In the genomic region with DNA sequence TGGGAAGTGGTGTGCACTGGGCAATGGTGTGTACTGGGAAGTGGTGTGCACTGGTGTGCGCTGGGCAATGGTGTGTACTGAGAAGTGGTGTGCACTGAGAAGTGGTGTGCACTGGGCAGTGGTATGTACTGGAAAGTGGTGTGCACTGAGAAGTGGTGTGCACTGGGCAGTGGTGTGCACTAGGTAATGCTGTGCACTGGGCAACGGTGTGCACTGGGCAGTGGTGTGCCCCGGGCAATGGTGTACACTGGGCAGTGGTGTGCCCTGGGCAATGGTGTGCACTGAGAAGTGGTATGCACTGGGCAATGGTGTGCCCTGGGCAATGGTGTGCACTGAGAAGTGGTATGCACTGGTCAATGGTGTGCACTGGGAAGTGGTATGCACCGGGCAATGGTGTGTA, we compare ENCODE assay signal across 22 mouse cellular contexts. TPM values are rescaled to one million over a fixed set of nuclear protein-coding genes. Genes with fewer than 3 reads are reported as not detected.
DNase-seq lines count a peak whose midpoint lies in the region; ATAC-seq and TF ChIP-seq lines count a peak whose summit lies in the region.
"Had no signal": no experiment of that assay in that cellular context is flagged by ENCODE, and none has a peak within 500 bp of the region (broad histone marks: within the 10 kb centered on the region; RNA-seq: fewer than 3 reads in every experiment).

No protein-coding gene starts in this region.

- no peak overlapping the region for H3K4me2 ChIP-seq in kidney, embryonic 16.5 days (replicated peaks; ENCODE audit: low read depth, low read length)
- H3K4me2 ChIP-seq in stomach, embryonic 15.5 days, result no peak overlapping the region
- no peak overlapping the region for H3K4me2 ChIP-seq in stomach, postnatal 0 days (replicated peaks; ENCODE audit: low read depth)
- H3K4me2 ChIP-seq in stomach, embryonic 16.5 days (ENCODE audit: low read depth, low read length), result no peak overlapping the region
- H3K4me2 ChIP-seq: liver, embryonic 13.5 days had no signal

- DNase-seq in heart, adult 11 months, result peak; percentile 74
- DNase-seq in heart, adult 9 months (ENCODE audit: low spot score in 2 of 2), result no peak
- DNase-seq in kidney, postnatal 25 days, result no peak
- DNase-seq in stomach, postnatal 0 days (ENCODE audit: low spot score), result no peak
- DNase-seq in lung, postnatal 10 days, result no peak
- DNase-seq: adrenal gland, postnatal 10 days; B cell, adult 2 months; cerebellum, adult 11 months; cerebellum, postnatal 14 days; embryo, embryonic 11 days; gastrocnemius, postnatal 10 days; kidney, adult 8-10 months; liver, embryonic 13.5 days; spleen, adult 18-20 months; thymus, postnatal 14 days had no signal

- no peaks in the 10 kb centered on the region for H3K9me3 ChIP-seq in kidney, embryonic 16.5 days (ENCODE audit: low read length)
- H3K9me3 ChIP-seq in stomach, embryonic 15.5 days, result no peaks in the 10 kb centered on the region
- H3K9me3 ChIP-seq in stomach, postnatal 0 days (ENCODE audit: control insufficient read depth, low read length), result no peaks in the 10 kb centered on the region
- no peaks in the 10 kb centered on the region for H3K9me3 ChIP-seq in stomach, embryonic 16.5 days (replicated peaks; ENCODE audit: control insufficient read depth, low read length)
- H3K9me3 ChIP-seq: heart, embryonic 10.5 days; limb, embryonic 10.5 days; liver, embryonic 13.5 days had no signal

- ATAC-seq in kidney, embryonic 16.5 days (ENCODE audit: low FRiP score, low TSS enrichment), result peak; percentile 29; the same call in 1 of the 2 replicates
- ATAC-seq in stomach, embryonic 15.5 days (ENCODE audit: insufficient read depth, low FRiP score, low read depth), result peak; percentile 25; the same call in 1 of the 2 replicates
- no peak for ATAC-seq in stomach, postnatal 0 days (ENCODE audit: low FRiP score, low TSS enrichment)
- ATAC-seq in stomach, embryonic 16.5 days (ENCODE audit: insufficient read depth, low FRiP score), result 0 out of 2 replicates have a peak, but pooled peaks have one; percentile 25

- H3K4me1 ChIP-seq in kidney, embryonic 16.5 days (ENCODE audit: insufficient read depth, low read length), result no peaks in the 10 kb centered on the region
- no peaks in the 10 kb centered on the region for H3K4me1 ChIP-seq in stomach, embryonic 15.5 days
- H3K4me1 ChIP-seq in stomach, postnatal 0 days (replicated peaks; ENCODE audit: control insufficient read depth, insufficient read depth), result no peaks in the 10 kb centered on the region
- H3K4me1 ChIP-seq in stomach, embryonic 16.5 days (ENCODE audit: control insufficient read depth, insufficient read depth, low read length), result no peaks in the 10 kb centered on the region
- H3K4me1 ChIP-seq: heart, embryonic 10.5 days; limb, embryonic 10.5 days; liver, embryonic 13.5 days had no signal

- 96% methylated on average over 4 of the region's 4 CpGs for WGBS in kidney, embryonic 16.5 days
- 97% methylated on average over 4 of the region's 4 CpGs for WGBS in stomach, embryonic 15.5 days
- 97% methylated on average over 4 of the region's 4 CpGs for WGBS in stomach, postnatal 0 days
- 99% methylated on average over 4 of the region's 4 CpGs for WGBS in stomach, embryonic 16.5 days

- no peak overlapping the region for H3K27ac ChIP-seq in kidney, embryonic 16.5 days (ENCODE audit: low read length)
- no peak overlapping the region for H3K27ac ChIP-seq in stomach, embryonic 15.5 days
- no peak overlapping the region for H3K27ac ChIP-seq in stomach, postnatal 0 days (replicated peaks)
- H3K27ac ChIP-seq in stomach, embryonic 16.5 days (ENCODE audit: low read length), result no peak overlapping the region
- H3K27ac ChIP-seq: heart, embryonic 10.5 days; left cerebral cortex, adult 2 months; limb, embryonic 10.5 days; liver, embryonic 13.5 days had no signal

- TF ChIP-seq CTCF in stomach, postnatal 0 days (IDR thresholded peaks at IDR 0.05; ENCODE audit: low read depth), result no peak

- no peak for TF ChIP-seq EP300 in stomach, postnatal 0 days (optimal IDR thresholded peaks at IDR 0.05)

- no peak overlapping the region for H3K9ac ChIP-seq in kidney, embryonic 16.5 days (replicated peaks; ENCODE audit: low read length)
- H3K9ac ChIP-seq in stomach, embryonic 15.5 days, result no peak overlapping the region
- no peak overlapping the region for H3K9ac ChIP-seq in stomach, postnatal 0 days (ENCODE audit: low read length)
- H3K9ac ChIP-seq in stomach, embryonic 16.5 days (ENCODE audit: low read length), result no peak overlapping the region
- H3K9ac ChIP-seq: liver, embryonic 13.5 days had no signal

- H3K4me3 ChIP-seq in kidney, embryonic 16.5 days (ENCODE audit: low read length), result no peak overlapping the region
- no peak overlapping the region for H3K4me3 ChIP-seq in stomach, embryonic 15.5 days (replicated peaks)
- no peak overlapping the region for H3K4me3 ChIP-seq in stomach, postnatal 0 days (ENCODE audit: low read depth, low read length)
- H3K4me3 ChIP-seq in stomach, embryonic 16.5 days (replicated peaks; ENCODE audit: low read length), result no peak overlapping the region
- H3K4me3 ChIP-seq: erythroblast, embryonic 14.5 days; heart, embryonic 10.5 days; left cerebral cortex, adult 2 months; limb, embryonic 10.5 days; liver, embryonic 13.5 days had no signal

- H3K27me3 ChIP-seq in kidney, embryonic 16.5 days (ENCODE audit: insufficient read depth, low read length), result no peaks in the 10 kb centered on the region
- no peaks in the 10 kb centered on the region for H3K27me3 ChIP-seq in stomach, embryonic 15.5 days (replicated peaks)
- H3K27me3 ChIP-seq in stomach, postnatal 0 days (ENCODE audit: control insufficient read depth, insufficient read depth, low read length), result no peaks in the 10 kb centered on the region
- no peaks in the 10 kb centered on the region for H3K27me3 ChIP-seq in stomach, embryonic 16.5 days (ENCODE audit: control insufficient read depth, insufficient read depth, low read length)
- H3K27me3 ChIP-seq: liver, embryonic 13.5 days had no signal

- no peaks in the 10 kb centered on the region for H3K36me3 ChIP-seq in kidney, embryonic 16.5 days (ENCODE audit: insufficient read depth, low read length)
- H3K36me3 ChIP-seq in stomach, embryonic 15.5 days, result no peaks in the 10 kb centered on the region; the same call in 1 of the 2 replicates
- no peaks in the 10 kb centered on the region for H3K36me3 ChIP-seq in stomach, postnatal 0 days (ENCODE audit: control insufficient read depth, insufficient read depth, low read length)
- H3K36me3 ChIP-seq in stomach, embryonic 16.5 days (ENCODE audit: control insufficient read depth, insufficient read depth, low read length), result no peaks in the 10 kb centered on the region
- H3K36me3 ChIP-seq: liver, embryonic 13.5 days had no signal

RNA-seq across cellular contexts. Expression of a gene that starts 7.2 kb away (rescaled TPM):
- 54.5 and 60.7 TPM in 2 replicates for polyA plus RNA-seq in kidney, embryonic 16.5 days (2015; fragmentation: Nextera tagmentation; extraction: Ambion mirVana)
- 62.3 and 69.6 TPM in 2 replicates for polyA plus RNA-seq in stomach, embryonic 15.5 days (2015; fragmentation: Nextera tagmentation; extraction: Ambion mirVana)
- polyA plus RNA-seq in stomach, postnatal 0 days (2015; fragmentation: Nextera tagmentation; extraction: Ambion mirVana), result 39.5 and 42.6 TPM in 2 replicates
- 66.1 and 73.3 TPM in 2 replicates for polyA plus RNA-seq in stomach, embryonic 16.5 days (2015; fragmentation: Nextera tagmentation; extraction: Ambion mirVana)
